Mouse (Mus musculus): ENCODE measurements around the gene Snx25. TPM values are rescaled to one million over a fixed set of nuclear protein-coding genes. Genes with fewer than 3 reads are reported as not detected.

Gene Snx25
- total RNA-seq, 1 experiment from 2014 or later = 12.3 TPM

- peak; percentile 65 to 81 for ATAC-seq (replicated peaks in 1 of 2; ENCODE audit: insufficient read depth in 1 of 2, low FRiP score in 2 of 2, low TSS enrichment in 1 of 2, low read depth in 1 of 2, poor library complexity in 2 of 2, severe bottlenecking in 2 of 2)
These were observed 161.2 kb downstream of the Snx25 start for GRCm38 (mm10) chr8:45990631-45991310.

DNA sequence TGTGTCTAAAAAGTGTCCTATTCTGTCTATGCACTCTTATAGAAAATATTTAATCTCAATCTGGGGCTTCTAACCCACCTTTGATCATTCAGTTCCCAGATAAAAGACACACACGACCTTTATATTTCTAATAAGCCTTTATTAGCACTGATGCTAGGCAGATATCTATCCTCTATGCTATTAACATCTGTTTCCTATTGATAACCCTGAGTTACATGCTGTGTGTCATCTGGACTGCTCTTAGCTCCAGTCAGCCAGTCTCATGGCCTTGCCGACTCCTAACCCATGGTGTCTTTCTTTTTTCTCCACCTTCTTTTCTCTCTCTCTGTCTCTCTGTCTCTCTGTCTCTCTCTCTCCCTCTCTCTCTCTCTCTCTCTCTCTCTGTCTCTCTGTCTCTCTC, 163.8 kb downstream of the Snx25 start:
- no peak for ATAC-seq (replicated peaks in 1 of 2; ENCODE audit: insufficient read depth in 1 of 2, low FRiP score in 2 of 2, low TSS enrichment in 1 of 2, low read depth in 1 of 2, poor library complexity in 2 of 2, severe bottlenecking in 2 of 2)

- ATAC-seq (replicated peaks in 1 of 2; ENCODE audit: insufficient read depth in 1 of 2, low FRiP score in 2 of 2, low TSS enrichment in 1 of 2, low read depth in 1 of 2, poor library complexity in 2 of 2, severe bottlenecking in 2 of 2) = no peak
These were observed 165.3 kb downstream of the Snx25 start for GRCm38 (mm10) chr8:45986665-45987064.

Other genes starting within 250 kb of the Snx25 start
- not detected in 2 replicates for gene Ccdc110, start 217.5 kb downstream of the Snx25 start, total RNA-seq (2017)
- gene 1700029J07Rik, start 176.9 kb downstream of the Snx25 start, total RNA-seq (2017) = 6.1 and 6.2 TPM in 2 replicates
- 74.2 and 86.3 TPM in 2 replicates for gene Ufsp2, start 176.6 kb downstream of the Snx25 start, total RNA-seq (2017)
- gene Lrp2bp, start 152.9 kb downstream of the Snx25 start, total RNA-seq (2017) = 0.10 TPM in 1 of 2 replicates, not detected in the other
- 8.0 and 9.0 TPM in 2 replicates for gene Ankrd37, start 146.5 kb downstream of the Snx25 start, total RNA-seq (2017)
- 51.7 and 54.8 TPM in 2 replicates for gene Cfap97, start 388 bp downstream of the Snx25 start, total RNA-seq (2017)
- 184 and 193 TPM in 2 replicates for gene Slc25a4, start 59.1 kb upstream of the Snx25 start, total RNA-seq (2017)
- gene Helt, start 142.5 kb upstream of the Snx25 start, total RNA-seq (2017) = not detected in 2 replicates